Mouse (Mus musculus): Measurements from ENCODE around the gene Manba.
"Not testable (repeated sequence)": the region's sequence is repeated elsewhere in the genome, so short reads cannot be mapped to it uniquely, and the experiment has no call there.

The Manba gene

GRCm38 (mm10) chr3:135485128-135485899 lies at the start of gene Manba:
TSS of gene Manba (plus strand) at chr3:135485611.
- DNase-seq (ENCODE audit: low read depth) = peak; percentile 19

GRCm38 (mm10) chr3:135436901-135437616 lies 48.4 kb upstream of the Manba start:
- no peak for DNase-seq (ENCODE audit: low read depth)

DNA sequence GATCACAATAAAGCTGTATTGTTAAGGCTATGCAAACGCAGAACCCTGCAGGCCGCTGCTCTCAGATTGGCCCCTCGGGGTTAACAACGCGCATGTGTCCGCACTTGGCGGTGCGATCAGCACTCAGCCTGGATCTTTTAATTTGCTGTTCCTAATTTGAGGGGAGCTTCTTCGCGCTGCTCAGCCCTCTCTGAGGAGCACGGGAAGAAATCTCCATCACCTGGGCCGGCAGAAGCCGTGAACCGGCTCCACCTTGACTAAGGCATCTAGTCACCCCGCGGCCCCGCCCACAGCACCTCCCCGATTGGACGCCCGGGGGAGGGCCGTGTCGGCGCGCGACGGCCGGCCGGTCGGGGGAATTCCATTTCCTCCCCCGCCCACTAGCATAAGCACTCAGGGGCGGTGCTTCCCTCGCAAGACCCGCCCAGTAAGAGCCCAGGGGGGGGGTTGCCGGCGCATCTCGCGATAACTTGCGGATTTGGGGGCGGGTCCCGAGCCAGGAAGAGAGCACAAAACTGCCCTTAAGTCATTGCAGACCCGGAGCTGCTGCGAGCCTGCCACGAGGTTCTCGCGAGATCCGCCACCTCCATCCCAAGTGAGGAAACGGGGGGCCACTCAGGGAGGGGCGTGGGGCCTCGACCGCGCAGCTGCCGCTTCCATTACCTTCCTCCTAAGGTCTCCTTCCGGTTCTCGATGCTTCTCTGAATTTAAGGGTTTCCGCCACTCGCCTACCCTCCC lies 47.5 kb upstream of the Manba start, which contains the start of gene Ube2d3:
TSS of gene Ube2d3 (plus strand) at position 392 of the 738 bp plus-strand sequence.
- DNase-seq (ENCODE audit: low read depth) = peak; percentile 97

DNA sequence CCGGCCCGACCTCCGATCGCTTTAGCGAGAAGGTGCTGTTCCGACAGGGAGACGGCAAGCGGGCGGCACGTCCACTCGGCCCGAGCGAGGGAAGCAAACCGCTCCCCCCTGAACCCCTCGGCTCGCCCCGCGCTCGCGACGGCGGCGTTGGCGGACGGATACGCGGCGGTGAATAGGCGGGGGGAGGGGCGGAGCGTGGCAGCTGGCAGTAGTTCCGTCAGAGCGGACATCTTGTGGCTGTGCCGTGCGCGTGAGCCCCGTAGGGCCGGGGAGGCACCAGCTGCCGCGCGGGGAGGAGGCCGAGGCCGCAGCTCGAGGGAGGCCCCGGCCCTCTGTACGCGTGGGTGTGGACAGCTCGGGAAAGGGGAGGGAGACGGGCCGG lies 46.9 kb upstream of the Manba start:
- peak; percentile 43 for DNase-seq (ENCODE audit: low read depth)

GRCm38 (mm10) chr3:135438913-135439531 lies 46.4 kb upstream of the Manba start:
- DNase-seq (ENCODE audit: low read depth) = peak; percentile 47

GRCm38 (mm10) chr3:135439651-135440050 lies 45.8 kb upstream of the Manba start:
- no peak for DNase-seq (ENCODE audit: low read depth)

GRCm38 (mm10) chr3:135440221-135440620 lies 45.2 kb upstream of the Manba start:
- peak; percentile 69 for DNase-seq (ENCODE audit: low read depth)

DNA sequence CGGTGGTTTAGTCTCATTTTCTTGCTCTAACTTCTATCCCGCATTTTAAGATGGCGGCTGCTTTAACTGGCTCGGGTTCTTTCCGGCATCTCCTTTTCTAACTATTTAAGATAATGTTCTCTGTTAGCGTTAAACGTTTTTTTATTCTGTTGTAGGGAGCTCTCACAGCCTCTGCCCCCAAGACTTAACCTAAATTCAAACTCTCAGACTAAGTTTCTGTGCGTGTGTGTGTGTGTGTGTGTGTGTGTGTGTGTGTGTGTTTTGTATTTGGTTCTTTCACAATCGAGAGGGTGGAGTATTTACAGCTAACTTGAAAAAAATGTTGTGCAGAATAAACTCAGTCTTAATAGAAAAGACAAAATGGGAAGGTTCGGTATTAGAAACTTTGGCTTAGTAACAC lies 44.8 kb upstream of the Manba start:
- no peak for DNase-seq (ENCODE audit: low read depth)

DNA sequence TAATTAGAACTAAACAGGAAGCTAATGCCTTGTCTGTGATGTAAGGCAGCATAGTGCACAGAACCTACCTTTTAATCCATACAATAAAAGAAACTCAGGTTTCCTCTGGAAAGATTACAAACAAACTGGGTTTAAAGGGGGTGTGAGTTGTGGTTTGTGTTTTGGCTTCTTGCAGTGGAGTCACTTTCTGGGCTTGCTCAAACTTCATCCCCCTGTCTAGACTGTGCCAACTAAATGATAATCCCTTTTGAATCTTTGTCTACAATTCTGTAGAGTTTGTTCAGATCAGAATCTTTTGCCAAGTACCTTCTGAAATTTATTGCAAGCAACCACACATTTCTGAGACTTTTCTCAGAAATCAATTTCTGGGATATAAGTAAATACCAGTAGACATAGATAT lies 40.5 kb upstream of the Manba start:
- no peak for DNase-seq (ENCODE audit: low read depth)

DNA sequence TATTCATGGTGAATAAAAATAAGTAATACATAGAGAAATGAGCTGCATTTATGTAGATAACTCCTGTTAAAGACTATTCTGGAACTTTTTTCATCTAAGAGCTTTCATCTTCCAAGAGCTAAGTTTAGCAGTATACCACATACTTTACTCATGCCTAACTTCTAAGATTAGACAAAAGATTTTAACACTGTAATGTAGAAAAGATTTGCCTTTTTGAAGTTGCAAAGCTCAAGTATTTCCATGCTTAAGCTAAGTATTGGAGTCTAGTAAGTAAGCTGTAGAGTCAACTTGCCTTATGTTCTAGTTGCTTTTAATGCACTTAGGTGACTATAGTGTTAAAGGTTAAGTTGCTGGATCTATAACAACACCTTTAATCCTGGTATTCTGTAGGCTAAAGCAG lies 26.4 kb upstream of the Manba start:
- DNase-seq (ENCODE audit: low read depth) = no peak

- no peak for DNase-seq (ENCODE audit: low read depth)
Observed at GRCm38 (mm10) chr3:135468402-135468801, 17.0 kb upstream of the Manba start.

DNA sequence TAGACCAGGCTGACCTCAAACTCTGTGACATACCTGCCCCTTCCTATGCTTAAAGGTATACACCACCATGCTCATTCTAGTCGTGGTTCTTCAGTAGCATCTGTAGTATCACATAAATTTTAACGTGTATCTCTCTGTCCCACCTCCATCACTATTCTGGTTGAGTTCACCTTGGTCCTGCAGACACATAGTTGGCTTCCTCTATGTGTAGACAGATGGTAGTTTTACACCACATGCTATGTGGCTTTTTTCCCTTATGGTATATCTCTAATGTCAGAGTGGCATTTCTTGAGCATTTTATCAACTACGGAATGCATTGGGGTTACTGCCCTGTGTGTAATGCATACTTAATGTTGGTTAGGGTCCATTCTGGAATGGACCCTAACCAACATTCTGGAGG lies 16.3 kb upstream of the Manba start:
- no peak for DNase-seq (ENCODE audit: low read depth)

GRCm38 (mm10) chr3:135469974-135470373 lies 15.4 kb upstream of the Manba start:
- peak; percentile 76 for DNase-seq (ENCODE audit: low read depth)

DNA sequence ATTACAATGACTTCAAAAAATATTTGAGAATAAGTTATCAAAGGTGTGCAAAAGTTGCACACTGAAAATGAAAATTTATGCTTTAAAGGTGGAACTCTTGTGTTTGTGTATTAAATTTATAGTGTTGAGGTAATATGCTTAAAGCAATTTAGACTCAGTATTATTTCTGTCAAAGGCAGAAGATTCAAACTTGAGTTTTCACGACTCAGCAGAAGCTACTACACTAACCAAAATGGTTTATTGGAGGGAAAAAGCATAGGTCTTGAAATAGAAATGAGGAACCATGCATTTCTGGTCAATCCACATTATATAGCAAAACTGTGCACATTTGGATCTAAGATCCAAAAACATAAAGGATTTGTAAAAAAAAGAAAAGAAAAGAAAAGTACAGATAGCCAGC lies 14.6 kb upstream of the Manba start:
- DNase-seq (ENCODE audit: low read depth) = no peak

DNA sequence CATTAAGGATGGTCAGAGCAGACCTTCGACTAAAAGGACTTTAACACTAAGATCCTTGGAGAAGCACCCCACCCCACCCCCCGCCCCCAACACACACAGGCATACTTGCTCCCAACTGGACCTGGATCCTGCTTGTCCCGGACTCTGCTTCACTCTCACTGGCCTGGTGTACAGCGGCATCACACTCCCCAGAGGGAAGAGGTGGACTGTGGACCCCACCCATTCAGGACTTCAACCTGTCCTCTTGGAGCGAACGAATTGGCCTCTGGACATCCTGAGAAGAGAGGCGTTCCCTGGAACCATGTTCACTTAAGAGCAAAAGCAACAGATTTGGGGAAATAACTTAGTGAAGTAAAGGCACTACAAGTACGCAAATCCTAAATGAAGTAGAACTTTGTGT lies 10.4 kb upstream of the Manba start:
- no peak for DNase-seq (ENCODE audit: low read depth)

GRCm38 (mm10) chr3:135476286-135476685 lies 9.1 kb upstream of the Manba start:
- DNase-seq (ENCODE audit: low read depth) = no peak

DNA sequence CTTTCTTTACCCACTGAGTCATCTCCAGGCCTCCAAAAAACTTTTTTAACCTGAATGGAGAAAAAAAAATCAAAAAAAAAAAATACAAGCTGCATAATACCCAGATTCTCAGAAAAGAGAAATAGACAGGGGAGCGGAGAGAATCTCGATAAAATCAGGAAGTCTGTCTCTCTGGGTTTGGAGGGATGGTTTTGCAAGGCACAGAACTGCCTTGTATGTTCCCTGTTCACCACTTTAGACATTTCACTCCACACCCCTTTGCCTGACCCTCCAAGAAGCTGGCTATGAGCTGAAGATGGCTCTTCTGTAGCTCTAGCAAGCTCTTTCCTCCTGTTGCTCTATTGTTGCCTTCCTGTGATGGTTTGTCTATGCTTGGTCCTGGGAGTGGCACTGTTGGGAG lies 8.4 kb upstream of the Manba start:
- no peak for DNase-seq (ENCODE audit: low read depth)

- not testable (repeated sequence) for DNase-seq (ENCODE audit: low read depth)
Observed at GRCm38 (mm10) chr3:135479090-135479489, 6.3 kb upstream of the Manba start.

DNA sequence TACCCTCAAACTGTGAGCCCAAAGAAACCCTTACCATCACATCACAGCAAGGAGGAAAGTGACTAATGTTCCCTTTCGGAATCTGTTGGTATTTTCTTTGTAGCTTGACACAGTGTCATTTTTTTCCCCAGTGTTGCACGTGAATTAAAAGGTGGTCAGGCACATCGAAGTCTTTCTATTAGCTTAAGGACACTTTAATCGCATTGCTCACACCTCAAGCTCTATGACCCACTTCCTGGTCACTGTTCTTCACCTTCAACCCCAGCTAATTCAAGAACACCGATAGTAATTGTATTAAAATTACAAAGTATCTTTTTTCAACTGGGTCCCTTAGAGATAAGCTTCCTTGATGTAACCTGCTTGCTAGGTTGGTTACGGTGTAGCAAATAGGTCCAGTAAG lies 4.6 kb upstream of the Manba start:
- DNase-seq (ENCODE audit: low read depth) = no peak

DNA sequence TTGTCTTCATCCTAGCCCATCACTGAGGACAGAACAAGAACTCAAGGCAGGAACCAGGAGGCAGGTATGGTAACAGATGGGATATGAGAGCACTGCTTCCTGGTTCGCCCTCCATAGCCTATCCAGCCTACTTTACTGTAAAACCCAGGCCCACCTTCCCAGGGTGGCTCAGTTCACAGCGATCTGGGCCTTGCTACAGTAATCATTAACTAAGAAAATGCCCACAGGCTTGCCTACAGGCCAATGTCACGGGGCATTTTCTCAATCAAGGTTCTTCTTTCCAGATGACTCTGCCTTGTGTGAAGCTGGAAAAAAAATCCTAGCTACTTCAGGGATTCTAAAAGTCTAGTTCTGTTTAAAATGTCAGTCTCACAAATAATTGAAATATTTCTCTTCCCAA lies 3.8 kb upstream of the Manba start:
- no peak for DNase-seq (ENCODE audit: low read depth)

DNA sequence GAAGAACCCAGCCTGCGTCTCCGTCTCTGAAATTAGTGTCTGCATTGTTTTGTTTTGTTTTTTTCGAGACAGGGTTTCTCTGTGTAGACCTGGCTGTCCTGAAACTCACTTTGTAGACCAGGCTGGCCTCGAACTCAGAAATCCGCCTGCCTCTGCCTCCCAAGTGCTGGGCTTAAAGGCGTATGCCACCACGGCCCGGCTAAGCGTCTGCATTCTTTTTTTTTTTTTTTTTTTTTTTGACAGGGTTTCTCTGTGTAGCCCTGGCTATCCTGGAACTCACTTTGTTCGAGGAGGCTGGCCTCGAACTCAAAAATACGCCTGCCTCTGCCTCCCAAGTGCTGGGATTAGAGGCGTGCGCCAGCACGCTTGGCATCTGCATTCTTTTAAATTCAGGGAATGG lies 761 bp upstream of the Manba start:
- not testable (repeated sequence) for DNase-seq (ENCODE audit: low read depth)

- DNase-seq (ENCODE audit: low read depth) = no peak
Observed at GRCm38 (mm10) chr3:135485900-135486241, 460 bp downstream of the Manba start.
